Mouse (Mus musculus): Measurements from ENCODE around the gene Cwc15. TPM values are rescaled to one million over a fixed set of nuclear protein-coding genes. Genes with fewer than 3 reads are reported as not detected.

The Cwc15 gene
- polyA plus RNA-seq, 1 experiment from 2014 or later: 179 TPM

DNA sequence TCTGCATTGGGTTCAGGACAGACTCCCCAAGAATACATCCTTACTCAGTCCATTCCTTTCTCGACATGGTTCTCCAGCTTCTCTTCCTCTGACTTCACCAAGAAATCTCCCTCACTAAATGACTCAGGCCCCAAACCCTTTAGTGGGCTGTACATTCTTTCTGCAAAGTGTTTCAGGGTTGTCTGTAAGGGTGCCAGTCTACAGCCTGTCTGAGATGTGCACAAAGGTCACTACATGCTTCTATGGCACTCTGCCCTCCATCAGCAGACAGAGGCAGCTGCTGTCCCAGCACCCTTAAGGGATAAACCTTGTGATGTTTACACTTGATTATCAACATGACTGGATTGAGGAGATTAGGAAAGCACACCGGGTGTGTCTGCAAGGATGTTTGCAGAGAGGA lies 21.3 kb downstream of the Cwc15 start:
- H3K36me3 ChIP-seq: no peaks in the 10 kb centered on the region
- no peak overlapping the region for H3K27ac ChIP-seq
- H3K9me3 ChIP-seq (replicated peaks): no peaks in the 10 kb centered on the region
- H3K27me3 ChIP-seq (ENCODE audit: low read depth, poor library complexity, severe bottlenecking): no peaks in the 10 kb centered on the region
- no peak overlapping the region for H3K4me3 ChIP-seq
- peaks cover 10% of the 10 kb centered on the region; the same call in 1 of the 2 replicates for H3K4me1 ChIP-seq
- 58% methylated on average over 2 of the region's 2 CpGs for WGBS
- no peak for DNase-seq (ENCODE audit: low spot score)

DNA sequence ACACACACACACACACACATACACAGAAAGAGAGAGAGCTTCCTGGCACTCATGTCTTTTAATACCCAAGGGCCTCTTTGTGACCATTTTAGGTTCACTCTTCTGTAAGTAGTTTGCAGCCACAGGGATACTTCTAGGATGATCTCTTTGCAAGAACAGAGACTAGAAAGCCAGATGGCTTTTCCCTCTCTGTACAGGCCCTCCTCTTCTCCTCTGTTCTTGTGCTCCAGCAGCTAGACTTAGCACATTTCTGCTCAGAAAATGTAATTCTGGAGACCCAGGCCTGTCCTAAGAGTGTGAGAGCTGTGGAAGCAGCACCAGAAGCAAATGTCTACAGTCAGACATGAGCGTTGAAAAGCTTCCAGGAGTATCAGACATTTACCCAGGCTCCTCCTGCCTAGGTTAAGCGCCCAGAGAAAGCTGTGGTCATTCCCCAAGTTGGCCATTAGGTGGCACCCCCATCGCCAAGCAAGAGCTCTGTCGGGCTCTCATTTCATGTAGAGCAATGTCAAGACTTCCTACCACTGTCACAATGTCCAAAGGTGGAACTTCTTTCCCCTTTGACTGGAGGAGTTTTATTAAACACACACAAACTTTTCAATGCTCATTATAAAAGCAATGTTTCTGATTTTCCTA lies 23.1 kb downstream of the Cwc15 start:
- no peaks in the 10 kb centered on the region for H3K36me3 ChIP-seq
- WGBS: 15% methylated on average over 4 of the region's 4 CpGs
- peaks cover 10% of the 10 kb centered on the region; the same call in 1 of the 2 replicates for H3K4me1 ChIP-seq
- no peaks in the 10 kb centered on the region for H3K27me3 ChIP-seq (ENCODE audit: low read depth, poor library complexity, severe bottlenecking)
- H3K4me3 ChIP-seq: no peak overlapping the region
- peak; percentile 63 for DNase-seq (ENCODE audit: low spot score)
- H3K27ac ChIP-seq: no peak overlapping the region
- H3K9me3 ChIP-seq (replicated peaks): no peaks in the 10 kb centered on the region

DNA sequence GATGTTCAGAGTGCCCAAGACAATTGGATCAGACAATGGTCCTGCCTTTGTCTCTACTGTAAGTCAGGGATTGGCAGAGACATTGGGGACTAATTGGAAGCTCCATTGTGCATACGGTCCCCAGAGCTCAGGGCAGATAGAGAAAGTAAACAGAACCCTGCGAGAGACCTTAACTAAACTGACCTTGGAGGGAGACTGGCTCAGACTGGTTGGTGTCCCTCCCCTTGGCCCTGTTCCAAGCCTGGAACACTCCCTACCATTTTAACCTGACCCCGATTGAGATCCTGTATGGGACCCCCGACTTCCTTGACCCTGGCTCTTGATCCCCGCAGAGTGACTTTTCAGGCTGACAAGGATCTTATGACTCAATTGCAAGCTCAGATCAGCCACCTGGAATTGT lies 29.6 kb downstream of the Cwc15 start:
- Histone ChIP-seq H3K4me3 (no peak overlapping the region), H3K27me3 (ENCODE audit: low read depth, poor library complexity, severe bottlenecking) (no peaks in the 10 kb centered on the region), H3K36me3 (no peaks in the 10 kb centered on the region), H3K27ac (no peak overlapping the region), H3K4me1 (peaks cover 6% of the 10 kb centered on the region; the same call in 1 of the 2 replicates), H3K9me3 (replicated peaks) (no peaks in the 10 kb centered on the region)
- no peak for DNase-seq (ENCODE audit: low spot score)
- 87% methylated on average over 5 of the region's 5 CpGs for WGBS

DNA sequence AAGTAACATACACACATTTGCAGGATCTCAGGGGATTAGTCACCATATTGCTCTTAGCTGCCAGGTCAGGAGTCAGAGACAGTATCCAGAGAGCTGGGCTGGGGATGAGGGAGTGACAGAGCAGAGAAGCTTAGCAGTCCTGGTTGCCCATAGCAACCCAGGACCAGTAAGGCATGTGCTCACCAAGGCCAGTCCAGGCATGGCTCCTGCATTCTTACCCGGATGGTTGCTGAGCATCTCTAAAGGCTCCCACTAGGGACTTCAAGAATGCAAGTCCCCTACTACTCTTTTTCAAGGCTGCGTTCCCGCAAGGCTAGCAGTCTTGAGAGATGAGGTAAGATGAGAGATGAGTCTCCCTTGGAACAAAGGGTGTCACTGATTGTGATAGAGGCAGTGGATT lies 31.9 kb downstream of the Cwc15 start:
- Histone ChIP-seq H3K4me1 (no peaks in the 10 kb centered on the region), H3K4me3 (no peak overlapping the region), H3K27ac (no peak overlapping the region), H3K9me3 (replicated peaks) (no peaks in the 10 kb centered on the region), H3K36me3 (no peaks in the 10 kb centered on the region), H3K27me3 (ENCODE audit: low read depth, poor library complexity, severe bottlenecking) (no peaks in the 10 kb centered on the region)
- WGBS: 75% methylated on average over 3 of the region's 3 CpGs
- no peak for DNase-seq (ENCODE audit: low spot score)

DNA sequence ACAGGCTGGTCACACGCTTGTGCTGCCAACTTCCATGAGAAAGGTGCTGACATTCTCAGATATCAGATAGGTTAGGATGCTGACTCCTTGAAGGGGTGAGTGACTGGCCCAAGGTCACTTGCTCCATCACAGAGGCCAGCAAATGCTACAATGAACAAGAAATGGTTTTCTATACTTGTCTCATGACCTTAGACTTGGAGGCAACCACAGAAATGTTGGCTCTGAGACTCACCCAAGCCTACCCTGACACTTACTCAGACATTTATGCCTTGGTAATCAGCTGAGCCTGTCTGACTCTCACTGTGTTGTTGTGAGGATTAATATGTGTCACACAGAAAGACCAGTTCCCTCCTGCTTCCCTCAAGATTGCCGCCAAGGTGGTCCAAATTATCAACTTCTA lies 33.2 kb downstream of the Cwc15 start:
- 89% methylated on average over 2 of the region's 2 CpGs for WGBS
- Histone ChIP-seq H3K4me1 (no peaks in the 10 kb centered on the region), H3K9me3 (replicated peaks) (no peaks in the 10 kb centered on the region), H3K4me3 (no peak overlapping the region), H3K27me3 (ENCODE audit: low read depth, poor library complexity, severe bottlenecking) (no peaks in the 10 kb centered on the region), H3K27ac (no peak overlapping the region), H3K36me3 (peaks cover under 1% of the 10 kb centered on the region)
- DNase-seq (ENCODE audit: low spot score): no peak

DNA sequence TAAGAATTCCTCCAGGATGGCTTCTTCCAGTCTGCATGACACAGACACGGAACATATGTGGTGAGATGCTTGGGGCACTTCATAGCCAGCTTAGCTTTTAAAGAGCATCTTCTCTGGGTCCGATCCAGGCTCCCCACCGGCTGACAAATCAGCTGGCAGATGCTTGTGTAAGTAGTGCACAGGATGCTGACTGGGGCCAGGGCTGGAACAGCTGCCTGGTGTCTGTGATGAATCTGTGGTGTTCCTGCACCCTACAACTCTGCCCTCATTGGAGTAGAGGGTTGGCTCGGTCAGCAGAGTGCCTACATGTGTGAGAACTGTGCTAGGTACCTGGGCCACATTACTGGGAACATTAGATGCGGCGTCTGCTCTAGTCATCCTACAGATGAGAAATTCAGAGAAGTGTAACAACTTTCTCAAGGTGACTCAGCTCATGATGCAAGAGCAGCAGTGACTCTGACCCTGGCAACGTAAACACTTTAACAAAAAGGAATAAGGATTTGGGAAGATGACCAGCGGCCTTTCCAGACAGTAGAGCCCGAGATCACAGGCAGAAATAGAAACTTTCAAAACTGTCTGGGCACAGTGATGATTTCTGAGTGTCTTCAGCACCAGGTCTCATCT lies 34.5 kb downstream of the Cwc15 start:
- peaks cover 14% of the 10 kb centered on the region for H3K36me3 ChIP-seq
- DNase-seq (ENCODE audit: low spot score): no peak
- no peak overlapping the region for H3K4me3 ChIP-seq
- H3K27me3 ChIP-seq (ENCODE audit: low read depth, poor library complexity, severe bottlenecking): no peaks in the 10 kb centered on the region
- H3K4me1 ChIP-seq: no peaks in the 10 kb centered on the region
- no peak overlapping the region for H3K27ac ChIP-seq
- WGBS: 90% methylated on average over 9 of the region's 9 CpGs
- H3K9me3 ChIP-seq (replicated peaks): no peaks in the 10 kb centered on the region

DNA sequence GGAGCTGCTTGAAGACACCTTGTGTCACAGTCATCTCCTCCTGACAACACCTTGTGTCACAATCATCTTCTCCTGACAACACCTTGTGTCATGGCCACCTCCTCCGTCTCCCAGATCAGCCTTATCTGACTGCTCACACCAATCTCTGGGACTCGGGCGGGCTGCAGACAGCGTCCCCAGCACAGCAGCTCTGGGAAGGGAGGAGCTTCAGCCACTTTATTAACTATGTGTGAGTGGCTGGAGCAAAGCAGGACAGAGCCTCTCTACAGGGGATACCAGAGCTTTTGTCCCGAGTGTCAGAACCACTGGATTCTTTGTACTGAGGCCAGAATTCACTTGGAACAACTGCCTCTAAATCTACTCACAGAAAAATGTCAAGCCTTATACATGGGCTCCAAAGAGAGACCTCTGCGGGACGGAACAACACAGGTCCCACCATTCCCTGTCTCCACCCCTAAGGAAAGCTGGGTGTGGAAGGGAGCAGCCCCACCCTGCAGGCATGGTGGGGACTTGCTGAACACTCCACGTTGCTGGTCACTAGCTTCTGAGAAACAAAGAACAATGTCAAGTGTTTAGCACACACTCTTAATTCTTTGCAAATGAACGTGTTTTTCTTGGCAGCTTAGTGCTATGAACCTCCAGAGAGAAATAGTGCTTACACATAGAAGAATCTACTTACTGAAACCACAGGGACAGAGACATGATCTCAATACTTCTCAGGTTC lies 43.8 kb downstream of the Cwc15 start:
- Histone ChIP-seq H3K27me3 (ENCODE audit: low read depth, poor library complexity, severe bottlenecking) (no peaks in the 10 kb centered on the region), H3K4me1 (peaks cover 11% of the 10 kb centered on the region), H3K4me3 (no peak overlapping the region), H3K36me3 (peaks cover 99% of the 10 kb centered on the region), H3K27ac (no peak overlapping the region), H3K9me3 (replicated peaks) (no peaks in the 10 kb centered on the region)
- 82% methylated on average over 9 of the region's 9 CpGs for whole genome bisulfite sequencing
- no peak for DNase-seq (ENCODE audit: low spot score)

DNA sequence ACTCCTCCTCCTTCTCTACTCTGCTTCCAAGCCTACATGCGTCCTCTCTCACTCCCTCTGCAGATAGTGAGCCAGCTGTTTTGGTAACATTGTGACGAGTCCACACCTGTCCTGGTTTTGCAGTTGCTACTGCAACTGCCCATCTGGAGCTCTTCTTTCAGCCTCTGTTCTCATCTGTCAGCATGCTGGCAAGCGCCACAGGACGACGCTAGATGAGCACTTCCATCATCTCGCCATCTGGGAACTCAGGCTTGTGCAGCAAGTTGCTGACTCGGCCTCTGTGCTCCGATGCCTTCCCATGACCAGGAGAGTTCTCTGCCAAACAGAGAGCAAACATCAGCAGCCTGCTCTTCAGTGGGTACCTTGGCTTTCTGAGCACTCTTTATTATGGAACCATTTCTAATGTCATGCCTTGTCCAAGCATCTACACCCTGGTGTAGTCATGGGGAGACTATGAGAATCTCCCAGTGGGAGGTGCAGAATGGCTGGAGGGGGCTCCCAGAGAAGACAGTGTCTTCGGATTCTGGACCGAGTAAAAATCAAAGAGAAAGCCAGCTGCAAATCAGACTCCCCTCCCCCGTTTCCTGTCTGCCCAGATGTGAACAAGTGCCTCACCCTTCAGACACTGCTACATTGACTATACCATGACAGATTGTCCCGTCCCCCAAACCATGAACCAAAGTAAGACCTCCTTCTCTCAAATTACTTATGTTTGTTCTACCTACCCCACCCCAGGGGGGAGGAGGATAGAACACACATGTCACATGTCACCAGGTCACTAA lies 47.4 kb downstream of the Cwc15 start:
- no peak overlapping the region for H3K27ac ChIP-seq
- no peak overlapping the region for H3K4me3 ChIP-seq
- H3K27me3 ChIP-seq (ENCODE audit: low read depth, poor library complexity, severe bottlenecking): no peaks in the 10 kb centered on the region
- WGBS: 61% methylated on average over 12 of the region's 12 CpGs
- peaks cover 100% of the 10 kb centered on the region for H3K36me3 ChIP-seq
- no peaks in the 10 kb centered on the region for H3K9me3 ChIP-seq (replicated peaks)
- DNase-seq (ENCODE audit: low spot score): no peak
- peaks cover 11% of the 10 kb centered on the region for H3K4me1 ChIP-seq

DNA sequence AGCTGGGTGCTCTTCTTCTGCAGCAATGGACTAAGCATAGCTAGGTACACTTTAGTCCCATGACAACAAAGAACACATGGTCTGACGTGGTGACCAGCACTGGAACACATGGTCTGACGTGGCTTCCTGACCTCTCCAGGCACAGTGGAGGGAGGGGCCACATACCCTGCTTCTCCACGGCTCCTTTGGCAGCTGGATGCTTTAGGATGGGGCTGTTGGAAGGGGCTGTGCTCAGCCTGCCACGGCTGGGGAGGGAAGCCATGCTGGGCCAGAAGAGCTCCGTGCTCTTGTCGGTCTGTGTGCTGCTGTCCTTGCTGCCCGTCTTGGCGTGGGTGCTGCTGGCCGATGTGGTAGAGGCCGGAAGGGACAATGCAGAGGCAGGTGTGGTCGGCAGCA lies 47.9 kb downstream of the Cwc15 start:
- peaks cover 11% of the 10 kb centered on the region for H3K4me1 ChIP-seq
- peak overlapping the region; percentile 37; the same call in 1 of the 2 replicates for H3K27ac ChIP-seq
- no peaks in the 10 kb centered on the region for H3K27me3 ChIP-seq (ENCODE audit: low read depth, poor library complexity, severe bottlenecking)
- WGBS: 68% methylated on average over 11 of the region's 11 CpGs
- H3K36me3 ChIP-seq: peaks cover 100% of the 10 kb centered on the region
- no peak overlapping the region for H3K4me3 ChIP-seq
- DNase-seq (ENCODE audit: low spot score): no peak
- H3K9me3 ChIP-seq (replicated peaks): no peaks in the 10 kb centered on the region

DNA sequence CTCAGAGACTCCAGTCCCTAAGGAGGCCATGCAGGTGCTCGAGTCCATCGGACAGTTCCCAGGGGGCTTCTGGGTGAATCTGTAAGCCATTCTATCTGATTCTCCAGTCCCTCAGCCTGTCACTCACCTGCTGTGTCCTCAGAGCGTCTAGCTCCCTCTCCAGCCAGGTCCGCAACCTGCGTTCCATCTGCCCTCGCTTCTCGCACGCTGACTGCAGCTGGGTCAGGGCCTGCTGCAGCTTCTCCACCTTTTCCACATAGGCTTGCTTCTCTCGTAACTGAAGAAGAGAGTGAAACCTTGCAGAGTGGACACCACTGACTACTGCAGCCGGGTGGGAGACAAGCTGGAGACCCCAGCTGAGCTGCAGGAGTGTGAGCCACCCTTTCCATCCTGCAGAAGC lies 57.9 kb downstream of the Cwc15 start:
- Histone ChIP-seq H3K27ac (no peak overlapping the region), H3K9me3 (replicated peaks) (no peaks in the 10 kb centered on the region), H3K4me1 (no peaks in the 10 kb centered on the region), H3K36me3 (peaks cover 100% of the 10 kb centered on the region), H3K4me3 (no peak overlapping the region), H3K27me3 (ENCODE audit: low read depth, poor library complexity, severe bottlenecking) (no peaks in the 10 kb centered on the region)
- 90% methylated on average over 10 of the region's 10 CpGs for WGBS
- no peak for DNase-seq (ENCODE audit: low spot score)

DNA sequence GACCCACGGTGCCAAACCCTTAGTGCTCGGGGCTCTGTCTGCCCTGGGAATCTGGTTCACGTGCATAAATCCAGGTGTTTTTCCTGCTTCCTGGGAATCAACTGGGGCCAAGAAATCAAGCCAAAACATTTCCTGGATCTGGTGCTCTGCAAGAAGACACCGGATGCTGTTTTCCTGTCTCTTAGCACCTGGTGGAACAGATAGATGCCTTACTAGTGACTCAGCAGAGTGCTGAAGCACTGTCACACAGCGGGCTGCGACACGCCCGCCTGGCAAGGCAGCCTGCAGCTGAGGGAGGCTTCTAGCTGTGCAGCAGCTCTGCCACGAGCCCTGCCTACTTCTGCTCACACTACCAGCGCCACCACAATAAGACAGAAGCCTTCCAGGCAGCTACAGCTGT lies 59.0 kb downstream of the Cwc15 start:
- Histone ChIP-seq H3K27me3 (ENCODE audit: low read depth, poor library complexity, severe bottlenecking) (no peaks in the 10 kb centered on the region), H3K27ac (no peak overlapping the region), H3K4me3 (no peak overlapping the region), H3K9me3 (replicated peaks) (no peaks in the 10 kb centered on the region), H3K4me1 (no peaks in the 10 kb centered on the region), H3K36me3 (peaks cover 100% of the 10 kb centered on the region)
- 85% methylated on average over 10 of the region's 10 CpGs for WGBS
- DNase-seq (ENCODE audit: low spot score): no peak

DNA sequence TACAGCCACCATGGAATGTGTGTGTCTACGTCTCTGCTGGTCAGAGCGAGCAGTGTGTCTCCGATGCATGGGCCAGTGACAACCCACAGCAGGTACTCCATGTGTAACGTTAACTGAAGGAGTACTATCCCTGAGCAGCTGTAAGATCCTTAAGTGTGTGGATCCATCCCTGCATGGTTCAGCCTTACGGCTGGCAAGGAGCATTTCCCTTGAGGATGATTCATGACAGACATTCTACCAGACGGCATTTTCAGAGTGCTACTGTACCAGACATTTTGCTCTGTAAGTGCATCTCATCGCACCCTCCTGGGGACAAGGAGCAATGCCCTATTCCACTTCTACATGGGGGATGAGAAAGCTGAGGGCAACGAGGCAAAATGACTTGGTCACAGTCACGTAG lies 59.6 kb downstream of the Cwc15 start:
- WGBS: 96% methylated on average over 9 of the region's 9 CpGs
- peaks cover 100% of the 10 kb centered on the region for H3K36me3 ChIP-seq
- H3K27me3 ChIP-seq (ENCODE audit: low read depth, poor library complexity, severe bottlenecking): no peaks in the 10 kb centered on the region
- DNase-seq (ENCODE audit: low spot score): no peak
- H3K9me3 ChIP-seq (replicated peaks): no peaks in the 10 kb centered on the region
- H3K4me1 ChIP-seq: no peaks in the 10 kb centered on the region
- no peak overlapping the region for H3K27ac ChIP-seq
- no peak overlapping the region for H3K4me3 ChIP-seq

Measured in limb, embryonic 10.5 days (tissue).